Mouse (Mus musculus): ENCODE data around the gene Itm2b.

Gene Itm2b

GRCm38 (mm10) chr14:73368221-73368620, 16.9 kb downstream of the Itm2b start:
- DNase-seq = no peak

GRCm38 (mm10) chr14:73366278-73366677, 18.8 kb downstream of the Itm2b start:
- no peak for DNase-seq

GRCm38 (mm10) chr14:73363782-73364181, 21.3 kb downstream of the Itm2b start:
- DNase-seq = no peak

- DNase-seq = no peak
These were observed 30.4 kb downstream of the Itm2b start for GRCm38 (mm10) chr14:73354700-73355099.

- no peak for DNase-seq
These were observed 34.0 kb downstream of the Itm2b start for GRCm38 (mm10) chr14:73351118-73351517.

GRCm38 (mm10) chr14:73350029-73350428, 35.1 kb downstream of the Itm2b start:
- DNase-seq = no peak

- DNase-seq = no peak
These were observed 35.9 kb downstream of the Itm2b start for GRCm38 (mm10) chr14:73349061-73349670.

- no peak for DNase-seq
These were observed 37.8 kb downstream of the Itm2b start for GRCm38 (mm10) chr14:73347302-73347701.

GRCm38 (mm10) chr14:73345614-73346013, 39.5 kb downstream of the Itm2b start:
- no peak for DNase-seq

- DNase-seq = no peak
These were observed 44.9 kb downstream of the Itm2b start for GRCm38 (mm10) chr14:73340051-73340755.

- DNase-seq = no peak
These were observed 45.5 kb downstream of the Itm2b start for GRCm38 (mm10) chr14:73339615-73340014.

GRCm38 (mm10) chr14:73336316-73337080, 48.6 kb downstream of the Itm2b start:
- DNase-seq = no peak

GRCm38 (mm10) chr14:73334926-73335805, 49.9 kb downstream of the Itm2b start:
- no peak for DNase-seq

GRCm38 (mm10) chr14:73333880-73334279, 51.2 kb downstream of the Itm2b start:
- no peak for DNase-seq

GRCm38 (mm10) chr14:73331386-73331785, 53.7 kb downstream of the Itm2b start:
- no peak for DNase-seq

- DNase-seq = no peak
These were observed 55.2 kb downstream of the Itm2b start for GRCm38 (mm10) chr14:73329871-73330270.

GRCm38 (mm10) chr14:73326511-73326910, 58.6 kb downstream of the Itm2b start:
- DNase-seq = no peak

- peak; percentile 76 for DNase-seq
These were observed 59.4 kb downstream of the Itm2b start, which contains the start of gene Rb1 for GRCm38 (mm10) chr14:73325456-73326381. Gene Rb1, minus strand, starts transcription at chr14:73325822.

- peak; percentile 32 for DNase-seq
These were observed 60.2 kb downstream of the Itm2b start for GRCm38 (mm10) chr14:73324634-73325455.

- DNase-seq = no peak
These were observed 61.1 kb downstream of the Itm2b start for GRCm38 (mm10) chr14:73323965-73324364.

- DNase-seq = no peak
These were observed 62.9 kb downstream of the Itm2b start for GRCm38 (mm10) chr14:73322142-73322541.

All from right cerebral cortex, postnatal 4 days (tissue).